Mouse (Mus musculus) stomach, postnatal 0 days (tissue): Measurements from ENCODE around the gene Dock11.

Experiments used
- CTCF ChIP-seq: IDR thresholded peaks from 2 replicates; pipeline ENCODE4 v1.5.1; 2016; ENCODE audit warnings: antibody characterized with exemption, low read depth, mild to moderate bottlenecking, moderate library complexity
- EP300 ChIP-seq: optimal IDR thresholded peaks from 2 replicates; pipeline ENCODE3; 2016; ENCODE audit warnings: antibody characterized with exemption

DNA sequence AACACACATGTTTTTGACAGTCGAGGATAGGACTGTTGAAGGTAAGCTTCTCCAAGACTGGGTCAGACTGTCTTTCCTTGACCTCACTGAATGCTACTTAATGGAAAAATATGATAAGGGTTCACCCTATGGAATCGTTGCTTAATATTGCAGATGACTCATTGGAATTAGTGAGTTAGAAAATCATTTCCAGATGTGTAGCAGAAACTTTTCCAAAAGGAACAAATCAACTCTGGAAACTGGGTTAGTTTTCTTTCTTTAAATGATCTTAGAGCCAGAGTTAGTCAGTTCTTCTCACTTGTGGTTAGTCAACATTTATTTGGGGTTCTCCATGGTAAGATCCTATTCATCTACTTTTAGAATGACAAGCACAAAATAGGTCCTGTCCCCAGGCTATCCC, 30.9 kb downstream of the Dock11 start:
- TF ChIP-seq CTCF (no peak), EP300 (no peak)
